Mouse (Mus musculus): Measurements from ENCODE around the gene Txndc5.

Txndc5 gene

GRCm38 (mm10) chr13:38528687-38529294 lies at the start of gene Txndc5:
Gene Txndc5 (minus strand): TSS chr13:38528824.
- in situ Hi-C loops (cut with MseI, MboI) = no loop called here

GRCm38 (mm10) chr13:38574668-38575067 lies 46.0 kb upstream of the Txndc5 start:
- in situ Hi-C loops (cut with MseI, MboI) = loop anchor here in 1 of 2 experiments (25.0 kb wide), 1 partner anchor 237 kb away; the partner anchor contains the start of gene Bmp6

GRCm38 (mm10) chr13:38573281-38573680 lies 44.7 kb upstream of the Txndc5 start:
- in situ Hi-C loops (cut with MseI, MboI) = no loop called here

DNA sequence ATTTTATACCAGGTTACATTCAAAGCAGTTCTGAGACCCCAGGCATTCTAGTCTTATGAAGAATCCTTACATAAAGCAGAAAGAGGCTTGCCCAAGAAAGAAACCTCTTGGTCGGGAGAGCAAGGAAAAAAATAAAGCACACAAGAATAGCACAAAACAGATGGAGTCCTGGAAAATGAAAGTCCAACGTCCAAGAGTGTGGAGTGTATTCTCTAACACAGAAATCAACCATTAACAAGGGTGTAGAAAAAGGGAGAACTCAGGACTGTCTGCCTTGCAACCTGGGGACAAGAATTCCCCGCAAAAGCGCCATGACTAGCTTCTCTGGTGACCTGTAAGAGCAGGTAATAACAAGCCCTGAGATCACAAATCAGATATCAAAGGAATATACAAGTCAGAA lies 36.6 kb upstream of the Txndc5 start:
- in situ Hi-C loops (cut with MseI, MboI) = no loop called here

DNA sequence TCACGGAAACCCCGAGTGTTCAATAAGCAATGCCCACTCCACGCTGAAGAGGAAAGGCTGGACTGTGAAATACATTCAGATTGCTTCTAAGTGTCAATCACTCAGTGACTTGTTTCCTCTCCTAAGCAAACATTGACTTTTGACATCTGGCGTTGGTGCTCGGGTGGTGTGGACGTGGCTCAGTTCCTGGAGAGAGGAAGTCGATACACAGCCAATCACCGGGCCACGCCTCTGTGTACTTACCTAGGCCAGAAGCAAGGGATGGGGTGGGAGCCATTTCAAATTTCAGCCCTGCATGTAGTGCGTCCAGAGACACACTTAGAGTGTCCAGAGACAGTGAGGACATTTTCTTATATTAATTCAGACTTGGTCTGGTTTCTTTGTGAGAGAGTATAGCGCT lies 26.0 kb upstream of the Txndc5 start:
- in situ Hi-C loops (cut with MseI, MboI) = no loop called here

DNA sequence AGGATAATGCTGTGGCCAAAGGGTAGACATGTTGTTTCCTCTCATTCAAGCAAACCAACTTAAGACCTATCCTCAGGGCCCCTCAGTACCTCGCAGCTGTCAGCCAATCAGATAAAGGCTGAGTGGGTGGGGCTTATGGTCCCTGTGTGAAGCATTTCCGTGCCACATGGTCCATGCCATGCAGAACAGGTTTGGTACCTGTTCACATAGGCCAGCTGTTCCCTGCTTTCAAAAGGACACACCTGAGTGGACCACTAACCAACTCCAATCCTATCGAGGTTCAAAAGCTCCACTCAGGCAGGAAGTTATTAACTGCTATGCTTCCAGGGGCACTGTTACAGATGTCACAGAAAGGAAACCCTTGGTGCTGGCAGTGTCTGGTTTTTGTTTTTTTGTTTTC lies 25.6 kb upstream of the Txndc5 start:
- in situ Hi-C loops (cut with MseI, MboI) = no loop called here

DNA sequence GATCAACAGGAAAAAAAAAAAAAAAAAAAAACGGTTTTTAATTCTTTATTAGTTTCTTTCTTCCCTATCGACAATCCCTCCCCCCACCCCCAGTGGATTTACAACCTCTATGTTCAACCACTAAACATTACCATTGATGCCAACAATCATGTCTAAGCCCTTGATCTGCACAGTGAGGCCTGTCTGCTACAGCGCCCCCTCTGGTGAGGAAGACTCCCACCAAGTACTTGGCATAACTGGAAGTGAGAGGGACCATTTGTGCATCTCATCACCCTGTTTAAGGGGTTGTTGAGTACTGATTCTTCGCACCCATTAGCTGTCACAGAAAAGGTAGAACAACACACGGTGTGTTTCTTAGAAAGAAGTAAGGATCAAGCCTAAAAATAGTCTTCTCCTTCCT lies 20.1 kb upstream of the Txndc5 start:
- in situ Hi-C loops (cut with MseI, MboI) = no loop called here

- in situ Hi-C loops (cut with MseI, MboI) = no loop called here
Observed at GRCm38 (mm10) chr13:38547717-38548116, 19.1 kb upstream of the Txndc5 start.

- in situ Hi-C loops (cut with MseI, MboI) = no loop called here
Observed at GRCm38 (mm10) chr13:38546754-38547153, 18.1 kb upstream of the Txndc5 start.

DNA sequence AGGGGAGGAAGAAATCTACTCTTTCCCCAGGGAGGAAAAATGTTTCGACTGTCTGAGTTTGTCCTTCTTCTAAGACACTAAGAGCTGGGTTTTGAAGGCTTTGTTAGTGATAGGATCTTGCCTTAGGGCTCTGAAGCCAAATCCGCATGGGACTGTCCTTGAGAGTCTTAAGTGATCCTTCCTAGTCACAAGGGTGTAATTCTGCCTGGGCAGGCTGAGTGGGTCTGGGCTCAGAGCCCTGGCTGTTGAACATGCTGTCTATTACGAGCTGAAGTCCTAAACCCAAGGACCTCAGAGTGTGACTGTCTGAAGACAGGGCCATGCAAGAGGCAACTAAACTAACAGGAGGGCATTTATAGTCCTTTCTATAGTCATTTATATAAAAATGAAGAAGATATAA lies 16.8 kb upstream of the Txndc5 start:
- in situ Hi-C loops (cut with MseI, MboI) = no loop called here

- in situ Hi-C loops (cut with MseI, MboI) = no loop called here
Observed at GRCm38 (mm10) chr13:38544769-38545445, 16.3 kb upstream of the Txndc5 start.

- in situ Hi-C loops (cut with MseI, MboI) = no loop called here
Observed at GRCm38 (mm10) chr13:38543455-38544125, 15.0 kb upstream of the Txndc5 start.

GRCm38 (mm10) chr13:38539192-38539900 lies 10.7 kb upstream of the Txndc5 start:
- in situ Hi-C loops (cut with MseI, MboI) = no loop called here

- in situ Hi-C loops (cut with MseI, MboI) = no loop called here
Observed at GRCm38 (mm10) chr13:38537521-38537920, 8.9 kb upstream of the Txndc5 start.

DNA sequence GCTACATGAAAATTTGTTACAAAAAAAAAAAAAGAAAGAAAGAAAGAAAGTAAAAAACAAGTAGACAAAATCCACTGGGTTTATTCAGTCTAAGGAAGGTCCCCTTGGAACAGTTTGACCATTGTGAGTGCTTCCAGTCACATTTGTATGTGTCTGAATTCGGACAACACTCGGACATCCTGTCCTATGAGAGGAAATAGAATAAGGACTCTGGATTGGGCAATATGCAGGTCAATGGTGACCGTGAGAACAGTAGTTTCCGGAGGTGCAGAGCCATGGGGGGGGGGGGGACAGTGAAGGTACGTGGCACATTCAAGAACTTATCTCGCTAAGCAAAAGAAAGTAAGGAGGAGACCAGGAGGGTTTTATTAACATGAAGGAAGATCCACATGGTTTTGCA lies 6.1 kb upstream of the Txndc5 start:
- in situ Hi-C loops (cut with MseI, MboI) = no loop called here

DNA sequence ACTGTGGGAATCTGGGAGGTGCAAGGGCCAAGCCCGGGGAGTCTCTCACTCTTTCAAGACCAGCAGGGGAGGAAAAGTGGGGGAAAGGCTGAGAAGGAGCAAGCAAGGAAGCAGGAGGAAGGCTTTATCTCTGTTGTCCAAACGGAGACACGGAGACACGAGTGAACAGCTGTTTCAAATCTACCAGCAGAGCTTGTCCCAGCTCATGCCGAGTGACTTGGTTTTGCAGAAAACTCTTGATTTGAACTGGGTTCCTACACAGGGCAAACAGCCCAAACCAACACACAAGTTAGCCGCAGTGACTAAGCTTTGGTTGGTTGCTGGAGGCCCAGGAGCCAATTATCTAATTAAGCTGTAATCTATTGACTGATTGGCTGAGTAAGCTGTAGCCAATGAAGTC lies 5.4 kb upstream of the Txndc5 start:
- in situ Hi-C loops (cut with MseI, MboI) = no loop called here

DNA sequence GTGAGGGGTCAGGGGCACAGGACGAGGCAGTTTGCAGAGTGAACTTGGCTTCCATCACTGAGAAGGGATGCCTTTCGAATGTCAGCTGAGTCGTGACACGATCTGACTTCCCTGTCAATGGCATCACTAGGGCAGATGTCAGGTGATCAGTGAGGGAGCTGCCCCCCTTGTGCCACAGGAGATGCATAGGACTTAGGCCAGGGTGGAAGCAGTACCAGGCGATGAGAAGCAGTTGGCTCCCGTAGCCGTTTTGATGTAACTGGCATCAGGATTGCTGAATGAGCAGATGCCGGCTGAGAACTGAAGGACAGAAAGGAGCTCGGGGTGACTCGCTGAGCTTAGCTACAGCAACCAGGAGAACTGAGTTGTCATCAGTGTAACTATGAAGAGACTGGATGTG lies 4.8 kb upstream of the Txndc5 start:
- in situ Hi-C loops (cut with MseI, MboI) = no loop called here

DNA sequence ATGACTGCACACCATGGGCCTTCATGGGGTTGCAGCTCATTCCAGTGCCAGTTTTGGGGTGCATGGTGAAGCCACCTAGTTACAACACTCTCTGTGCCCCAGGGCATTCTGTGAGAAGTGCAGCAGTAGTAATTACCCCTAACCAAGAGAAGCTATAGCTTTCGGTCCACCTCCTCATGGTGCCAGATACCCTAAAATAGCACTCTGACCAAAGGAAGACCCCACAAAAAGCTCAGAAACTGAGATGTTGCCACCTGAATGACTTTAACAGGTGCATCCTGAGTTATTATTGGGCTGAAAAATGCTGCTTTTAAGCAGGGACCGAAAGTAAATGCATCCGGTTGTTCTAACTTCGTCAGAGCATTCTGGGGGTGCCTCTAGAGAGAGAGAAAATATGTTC lies 2.9 kb upstream of the Txndc5 start:
- in situ Hi-C loops (cut with MseI, MboI) = no loop called here

GRCm38 (mm10) chr13:38529576-38529975 lies 952 bp upstream of the Txndc5 start:
- in situ Hi-C loops (cut with MseI, MboI) = no loop called here

DNA sequence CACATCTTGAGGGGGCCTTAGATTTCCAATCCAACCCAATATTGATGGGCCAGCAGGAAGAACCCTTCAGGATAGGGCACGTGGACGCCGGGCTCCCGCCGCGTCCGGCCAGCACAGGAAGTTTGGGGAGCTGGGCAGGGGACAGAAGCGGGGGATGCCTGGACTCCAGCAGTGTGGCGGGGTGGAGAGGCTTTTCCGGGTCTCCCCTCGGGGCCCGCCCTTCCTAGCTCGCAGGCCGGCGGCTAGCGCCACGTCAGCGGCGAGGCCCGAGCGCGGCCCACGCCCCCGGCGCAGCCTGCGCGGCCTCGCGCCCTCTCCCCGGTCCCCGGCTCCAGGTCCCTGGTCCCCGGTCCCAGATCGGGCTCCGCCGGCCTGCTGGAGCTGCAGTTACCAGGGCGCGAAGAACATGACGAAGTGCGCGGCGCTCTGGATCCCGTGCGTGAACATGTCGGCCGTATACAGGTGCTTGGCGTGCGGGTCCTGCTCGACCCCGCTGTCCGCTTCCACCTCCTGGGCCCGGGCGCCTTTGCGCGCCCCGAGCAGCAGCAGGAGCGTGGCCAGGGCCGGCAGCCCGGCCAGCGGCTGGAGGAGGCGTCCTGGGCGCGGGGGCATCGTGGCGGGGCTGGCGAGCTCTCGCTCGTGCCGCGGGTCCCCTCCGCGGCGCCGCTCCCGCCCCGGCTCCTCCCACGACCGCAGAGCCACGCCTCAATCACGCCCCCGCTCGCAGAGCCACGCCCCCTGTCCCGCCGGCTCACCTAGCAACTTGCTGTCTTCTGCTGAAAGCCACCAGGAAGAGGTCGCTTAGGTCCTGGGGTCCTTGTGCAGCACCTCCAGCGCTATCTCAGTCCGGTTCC lies 600 bp downstream of the Txndc5 start:
- in situ Hi-C loops (cut with MseI, MboI) = no loop called here

GRCm38 (mm10) chr13:38527041-38527796 lies 1.4 kb downstream of the Txndc5 start:
- in situ Hi-C loops (cut with MseI, MboI) = no loop called here
